Mouse (Mus musculus) G1E (cell line): ENCODE measurements around the gene 2010003K11Rik. TPM values are rescaled to one million over a fixed set of nuclear protein-coding genes. Genes with fewer than 3 reads are reported as not detected.

Source experiments
- ATAC-seq: 2 replicates; pipeline ENCODE4 v1.8.0; 2016; ENCODE audit warnings: mild to moderate bottlenecking; ENCODE audit not compliant: insufficient number of reproducible peaks, poor library complexity, low FRiP score, severe bottlenecking; ENCODE audit errors: extremely low read depth
- DNase-seq: peaks from one replicate; pipeline ENCODE4 v3.0.0; 2012; ENCODE audit warnings: low spot score
- H3K27me3 ChIP-seq: 2 replicates; pipeline ENCODE4 v1.6.1; 2012; ENCODE audit warnings: mild to moderate bottlenecking, low read length, inconsistent platforms; ENCODE audit not compliant: insufficient read depth
- H3K36me3 ChIP-seq: replicated peaks from 2 replicates; pipeline ENCODE3; 2012; ENCODE audit warnings: mild to moderate bottlenecking, inconsistent platforms
- H3K4me1 ChIP-seq: 2 replicates; pipeline ENCODE4 v1.6.1; 2012; ENCODE audit warnings: low read depth, low read length, inconsistent platforms, mixed read lengths; ENCODE audit not compliant: insufficient read depth
- H3K4me3 ChIP-seq: 2 replicates; pipeline ENCODE4 v1.5.1; 2012; ENCODE audit warnings: low read depth, mild to moderate bottlenecking, inconsistent platforms, low read length, moderate library complexity, mixed read lengths
- H3K9me3 ChIP-seq: replicated peaks from 2 replicates; pipeline ENCODE4 v1.6.1; 2012; ENCODE audit warnings: inconsistent platforms
- CTCF ChIP-seq: IDR thresholded peaks from 2 replicates; pipeline ENCODE4 v1.5.1; 2012; ENCODE audit warnings: low read depth, low read length, inconsistent platforms, mixed read lengths
- GATA1 ChIP-seq: IDR thresholded peaks from 2 replicates; pipeline ENCODE4 v1.6.1; 2012; ENCODE audit warnings: borderline replicate concordance, low read length, inconsistent platforms, mixed read lengths
- GATA2 ChIP-seq: IDR thresholded peaks from 2 replicates; pipeline ENCODE4 v1.6.1; 2012; ENCODE audit warnings: low read depth, low read length, inconsistent platforms, borderline replicate concordance
- POLR2AphosphoS5 ChIP-seq: IDR thresholded peaks from 2 replicates; pipeline ENCODE4 v1.6.1; 2012; ENCODE audit warnings: low read depth, low read length, inconsistent platforms; ENCODE audit not compliant: insufficient replicate concordance
- TAL1 ChIP-seq: conservative IDR thresholded peaks from 2 replicates; pipeline ENCODE4 v1.6.1; 2012; ENCODE audit warnings: low read depth, low read length, inconsistent platforms, mixed read lengths
- polyA plus RNA-seq: library from polyadenylated mRNA; stranded (reverse); fragments of >175 nt; gene quantifications from 2 replicates; pipeline ENCODE4 v1.2.3, GENCODE M21; 2012
- total RNA-seq, 2 experiments: library from RNA; stranded (forward) in 1 of 2; stranded (reverse) in 1 of 2; fragments of 200-1000 nt in 1 of 2; fragments of >200 nt in 1 of 2; fragmentation: Nextera tagmentation in 1 of 2; gene quantifications; 2 replicates each; pipeline ENCODE4 v1.2.3; 2014 to 2017

2010003K11Rik gene
- total and polyA plus RNA-seq, 3 experiments: 0.11 TPM; not detected in 2

DNA sequence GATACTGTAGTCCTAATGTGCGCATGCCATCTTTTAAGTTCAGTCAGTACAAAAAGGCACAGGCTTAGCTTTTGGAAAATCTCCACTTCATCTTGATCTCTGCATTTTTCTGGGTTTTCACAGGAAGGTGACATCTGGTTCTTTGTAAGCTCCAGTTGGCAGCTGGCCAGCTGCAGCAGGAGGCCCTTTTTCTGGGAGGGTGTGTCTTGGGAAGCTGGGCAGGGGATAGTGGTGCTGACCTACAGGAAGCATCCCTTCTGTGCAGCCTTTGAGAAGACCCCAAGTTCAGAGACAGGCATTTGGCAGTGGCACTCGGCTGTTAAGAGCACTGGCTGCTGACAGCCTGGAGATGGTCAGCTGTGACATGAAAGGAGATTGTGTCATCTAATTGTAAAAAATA, 17.4 kb upstream of the 2010003K11Rik start:
- peaks cover 6% of the 10 kb centered on the region for H3K4me1 ChIP-seq

DNA sequence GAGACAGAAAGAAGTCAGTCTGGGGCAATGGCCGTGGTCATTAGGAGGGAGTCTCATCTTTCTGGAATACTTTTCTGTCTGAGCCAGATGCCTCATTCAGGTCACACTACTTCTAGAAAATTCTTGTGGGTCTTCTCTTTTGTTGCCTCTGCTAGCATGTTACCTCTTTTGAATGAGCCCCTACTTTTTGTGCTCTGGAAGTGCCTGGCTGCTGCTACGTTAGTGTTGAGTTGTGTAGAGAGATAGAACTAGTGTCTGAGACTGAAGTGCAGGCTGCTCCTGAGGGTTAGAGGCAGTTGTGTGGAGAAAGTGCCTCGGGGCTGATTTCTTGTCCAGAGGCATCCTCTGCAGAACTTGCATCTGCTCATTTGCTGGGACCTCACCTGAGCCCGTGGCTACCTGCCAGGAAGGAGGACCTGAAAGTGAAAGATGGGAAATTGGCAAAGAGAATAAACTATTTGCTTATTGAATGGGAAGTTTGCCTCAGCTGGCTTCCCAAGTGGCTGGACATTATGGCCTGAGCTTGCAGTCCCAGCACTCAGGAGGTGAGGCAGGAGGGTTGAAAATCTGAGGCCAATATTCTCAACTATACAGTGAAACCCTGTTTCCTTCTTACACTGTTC, 15.0 kb upstream of the 2010003K11Rik start:
- DNase-seq (no peak), ATAC-seq (no peak)
- H3K27me3 ChIP-seq: peaks cover 21% of the 10 kb centered on the region
- no peaks in the 10 kb centered on the region for H3K36me3 ChIP-seq
- no peaks in the 10 kb centered on the region for H3K9me3 ChIP-seq
- H3K4me1 ChIP-seq: peaks cover 21% of the 10 kb centered on the region
- H3K4me3 ChIP-seq: no peak overlapping the region
- no peak for TF ChIP-seq POLR2AphosphoS5

More for the DNA sequence above, 17.4 kb upstream of the 2010003K11Rik start:
- no peaks in the 10 kb centered on the region for H3K9me3 ChIP-seq
- peaks cover 20% of the 10 kb centered on the region for H3K27me3 ChIP-seq
- DNase-seq: no peak
- no peak for TF ChIP-seq GATA1
- no peak for TF ChIP-seq GATA2
- TF ChIP-seq CTCF: no peak
- TF ChIP-seq POLR2AphosphoS5: no peak
- TF ChIP-seq TAL1: no peak
- H3K36me3 ChIP-seq: no peaks in the 10 kb centered on the region
- ATAC-seq: no peak
- no peak overlapping the region for H3K4me3 ChIP-seq

DNA sequence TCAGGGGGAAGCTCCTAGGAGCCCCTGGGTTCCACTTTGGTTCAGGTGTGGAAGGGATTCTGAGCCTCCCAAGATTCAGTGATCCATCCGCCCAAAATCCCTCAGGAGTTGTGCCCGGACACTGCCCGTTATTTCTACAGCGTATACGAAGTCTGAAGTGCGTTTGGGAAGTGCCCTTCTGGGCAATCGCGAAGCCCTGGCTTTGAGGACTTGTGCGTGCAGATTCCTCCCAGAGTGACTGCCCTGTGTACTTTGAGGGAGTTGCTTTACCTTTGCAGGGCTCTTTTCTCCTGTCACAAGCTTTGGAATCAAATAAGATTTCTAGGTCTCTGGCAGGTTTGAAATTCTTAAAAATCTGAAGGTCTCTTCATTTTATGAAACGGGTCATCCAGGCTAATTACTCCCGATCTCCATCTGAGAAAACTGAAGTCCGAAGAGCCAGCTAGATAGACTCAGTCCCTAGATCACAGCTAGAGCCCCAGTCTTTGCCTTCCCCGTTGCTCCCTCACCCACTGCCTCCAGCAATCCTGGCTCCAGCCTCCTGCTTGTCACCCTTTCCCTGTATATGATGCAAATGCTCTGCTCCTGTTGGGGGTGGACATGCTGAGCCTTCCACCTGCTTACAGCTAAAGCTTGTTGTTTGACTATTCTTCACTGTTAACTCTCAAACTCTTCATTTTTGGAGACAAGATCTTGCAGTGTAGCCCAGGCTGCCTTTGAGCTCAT, 12.9 kb upstream of the 2010003K11Rik start:
- DNase-seq: no peak
- Histone ChIP-seq H3K27me3 (peaks cover 25% of the 10 kb centered on the region), H3K4me3 (peak overlapping the region; percentile 88; the same call in 1 of the 2 replicates), H3K36me3 (no peaks in the 10 kb centered on the region), H3K4me1 (peaks cover 33% of the 10 kb centered on the region), H3K9me3 (no peaks in the 10 kb centered on the region)
- TF ChIP-seq TAL1 (no peak), POLR2AphosphoS5 (no peak), GATA1 (no peak), CTCF (no peak), GATA2 (no peak)
- ATAC-seq: no peak

DNA sequence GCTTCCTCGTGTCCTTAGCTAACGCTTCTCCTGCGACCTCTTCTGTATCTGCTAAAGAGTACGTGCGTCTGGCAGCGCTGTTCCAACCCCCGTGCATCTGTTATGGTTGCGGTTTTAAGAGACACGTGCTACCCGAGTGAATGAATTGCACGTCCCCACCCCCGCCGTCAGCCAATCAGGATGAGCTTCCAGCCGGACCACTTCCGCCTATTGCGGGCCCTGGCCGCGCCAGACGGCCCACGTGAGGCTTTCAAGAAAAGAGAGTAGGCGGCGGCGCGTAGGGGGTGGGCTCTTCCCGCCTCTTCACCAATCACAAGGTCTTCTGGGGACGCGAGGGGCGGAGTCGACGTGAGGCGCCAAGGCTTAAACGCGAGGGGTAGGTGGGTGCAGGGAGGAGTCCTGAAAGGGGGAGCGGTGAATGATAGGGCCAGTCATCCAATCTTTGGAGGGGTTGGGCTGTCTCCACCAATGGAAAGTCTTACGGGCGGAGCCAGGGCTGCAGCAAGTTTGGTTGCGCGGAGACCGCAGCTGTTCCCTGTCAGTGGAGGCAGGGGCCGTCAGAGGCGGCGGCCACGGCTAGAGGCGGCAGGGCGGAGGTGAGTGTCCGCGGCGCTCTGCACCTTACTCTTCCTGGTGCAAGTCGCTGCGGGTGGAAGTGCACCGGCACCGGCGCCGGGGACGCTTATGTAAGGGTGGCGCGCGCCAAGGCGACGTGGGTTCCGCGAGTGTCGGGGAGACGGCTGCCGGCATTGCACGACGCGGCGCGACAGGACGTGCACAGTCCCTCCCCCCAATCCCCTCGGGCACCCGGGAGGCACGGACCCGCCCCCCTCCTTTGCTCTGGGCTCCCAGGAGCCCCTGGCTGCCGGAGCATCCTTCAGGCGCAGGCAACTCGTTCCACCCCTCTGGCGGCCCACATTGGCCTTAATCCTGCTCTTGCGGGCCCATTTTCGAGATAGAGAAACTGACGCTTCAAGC, 11.9 kb upstream of the 2010003K11Rik start, which contains the start of gene Pcx:
Gene Pcx (plus strand): TSS at position 487 of the 978 bp plus-strand sequence.
- Histone ChIP-seq H3K4me3 (peak within 1 kb of the TSS; percentile 88), H3K27me3 (peaks cover 25% of the 10 kb centered on the region), H3K4me1 (peaks cover 43% of the 10 kb centered on the region), H3K36me3 (no peaks in the 10 kb centered on the region), H3K9me3 (no peaks in the 10 kb centered on the region)
- TF ChIP-seq CTCF: no peak
- TF ChIP-seq GATA1: no peak
- no peak for TF ChIP-seq GATA2
- no peak for TF ChIP-seq TAL1
- DNase-seq: peak; percentile 99
- ATAC-seq: peak; percentile 95

DNA sequence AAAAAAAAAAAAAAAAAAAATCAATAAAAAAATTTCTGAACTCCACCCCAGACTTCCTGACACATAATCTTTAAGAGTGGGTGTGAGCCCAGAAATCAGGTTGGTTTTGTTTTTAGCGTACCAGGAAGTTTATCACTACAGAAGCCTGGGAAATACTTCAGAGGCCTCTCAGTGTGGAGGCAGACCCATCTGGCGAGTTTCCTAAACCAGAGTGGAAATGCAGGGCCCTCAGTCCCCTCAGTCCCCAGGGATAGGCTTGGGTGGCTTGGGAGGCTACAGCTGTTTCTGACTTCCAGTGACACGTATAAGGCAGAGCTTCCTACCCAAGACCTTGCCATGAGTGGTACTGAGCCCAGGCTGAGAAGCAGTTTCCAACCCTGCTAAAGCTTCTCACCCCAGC, 9.4 kb upstream of the 2010003K11Rik start:
- no peak for ATAC-seq
- TF ChIP-seq CTCF: no peak
- Histone ChIP-seq H3K4me1 (peaks cover 61% of the 10 kb centered on the region), H3K27me3 (peaks cover 20% of the 10 kb centered on the region), H3K4me3 (no peak overlapping the region), H3K36me3 (no peaks in the 10 kb centered on the region), H3K9me3 (no peaks in the 10 kb centered on the region)
- DNase-seq: no peak

DNA sequence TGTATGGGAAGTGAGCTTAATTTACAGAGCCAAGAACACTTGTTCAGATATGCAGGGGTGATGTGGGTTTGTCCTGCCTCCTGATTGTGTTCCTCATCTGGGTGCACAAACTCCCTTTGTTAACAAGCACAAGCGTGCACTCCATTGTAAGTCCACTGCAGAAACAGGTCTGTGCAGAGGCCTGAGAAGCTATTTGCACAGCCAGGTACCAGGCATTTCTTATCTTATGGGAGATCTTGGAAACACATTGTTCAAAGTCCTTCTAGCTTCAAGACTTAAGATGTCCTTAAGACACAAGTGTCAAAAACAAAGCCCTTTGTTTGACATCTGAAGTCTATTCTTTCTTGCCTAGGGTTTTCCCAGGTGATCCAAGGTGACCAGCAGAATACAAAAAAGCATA, 6.4 kb upstream of the 2010003K11Rik start:
- Histone ChIP-seq H3K36me3 (no peaks in the 10 kb centered on the region), H3K27me3 (peaks cover 9% of the 10 kb centered on the region; the same call in 1 of the 2 replicates)
- TF ChIP-seq POLR2AphosphoS5 (no peak), GATA1 (no peak), CTCF (no peak), GATA2 (no peak), TAL1 (no peak)

More for the DNA sequence above, 6.4 kb upstream of the 2010003K11Rik start:
- DNase-seq (no peak), ATAC-seq (no peak)
- no peak overlapping the region for H3K4me3 ChIP-seq
- H3K9me3 ChIP-seq: no peaks in the 10 kb centered on the region
- peaks cover 50% of the 10 kb centered on the region for H3K4me1 ChIP-seq
